Mouse (Mus musculus) CH12.LX (cell line): Measurements from ENCODE around the gene Mmadhc.

Experiments
- POLR2A ChIP-seq: IDR thresholded peaks from 2 replicates; pipeline ENCODE4 v1.6.1; 2011; ENCODE audit warnings: low read depth, mild to moderate bottlenecking, improper control_type of control experiment, low read length
- RCOR1 ChIP-seq: conservative IDR thresholded peaks from 2 replicates; pipeline ENCODE4 v1.6.1; 2012; ENCODE audit warnings: low read depth, mild to moderate bottlenecking, inconsistent platforms, low read length, improper control_type of control experiment
- TBP ChIP-seq: conservative IDR thresholded peaks from 2 replicates; pipeline ENCODE4 v1.6.1; 2011; ENCODE audit warnings: low read depth, low read length, improper control_type of control experiment

GRCm38 (mm10) chr2:50295562-50295961 is 1.0 kb downstream of the Mmadhc start:
- TF ChIP-seq POLR2A (no peak), RCOR1 (no peak), TBP (no peak)
